Mouse (Mus musculus) midbrain, embryonic 14.5 days (tissue): ENCODE data around the gene Akap2. TPM values are rescaled to one million over a fixed set of nuclear protein-coding genes. Genes with fewer than 3 reads are reported as not detected.

Experiments used
- ATAC-seq: fragments of 200-750 bp; cut with Nextera tagmentation; 2 replicates; pipeline ENCODE4 v1.8.0; 2017; ENCODE audit warnings: moderate number of reproducible peaks, moderate library complexity; ENCODE audit not compliant: low FRiP score, low TSS enrichment
- DNase-seq: peaks from one replicate; pipeline ENCODE4 v3.0.0-alpha.2; 2015
- H3K27ac ChIP-seq: fragments of 300-500 bp; sonication (generic); replicated peaks from 2 replicates; pipeline ENCODE4 v1.5.1; 2014; ENCODE audit warnings: mild to moderate bottlenecking, low read depth, low read length, moderate library complexity
- H3K27me3 ChIP-seq: fragments of 300-500 bp; sonication (generic); 2 replicates; pipeline ENCODE4 v1.6.1; 2014; ENCODE audit warnings: low read length, control low read depth, mixed read lengths; ENCODE audit not compliant: control insufficient read depth, insufficient read depth
- H3K36me3 ChIP-seq: fragments of 300-500 bp; sonication (generic); 2 replicates; pipeline ENCODE4 v1.6.1; 2014; ENCODE audit warnings: low read length, control low read depth; ENCODE audit not compliant: control insufficient read depth, insufficient read depth
- H3K4me1 ChIP-seq: fragments of 300-500 bp; sonication (generic); 2 replicates; pipeline ENCODE4 v1.6.1; 2014; ENCODE audit warnings: mild to moderate bottlenecking, antibody characterized with exemption, low read length, control low read depth; ENCODE audit not compliant: control insufficient read depth, insufficient read depth
- H3K4me2 ChIP-seq: fragments of 300-500 bp; sonication (generic); 2 replicates; pipeline ENCODE4 v1.6.1; 2014; ENCODE audit warnings: mild to moderate bottlenecking, low read length, moderate library complexity
- H3K4me3 ChIP-seq: fragments of 300-500 bp; sonication (generic); replicated peaks from 2 replicates; pipeline ENCODE4 v1.5.1; 2014; ENCODE audit warnings: low read depth, low read length
- H3K9ac ChIP-seq: fragments of 300-500 bp; sonication (generic); replicated peaks from 2 replicates; pipeline ENCODE4 v1.6.1; 2014; ENCODE audit warnings: mild to moderate bottlenecking, low read length, moderate library complexity
- H3K9me3 ChIP-seq: fragments of 300-500 bp; sonication (generic); 2 replicates; pipeline ENCODE4 v1.6.1; 2016; ENCODE audit warnings: low read length, control low read depth, mixed read lengths; ENCODE audit not compliant: control insufficient read depth
- WGBS: fragments of 180-500 bp; shearing (Covaris S2); extraction: QIAGEN DNeasy Blood & Tissue Kit; methylation state at CpG from one replicate; pipeline ENCODE4 v1.1.7; 2014; 5-methylcytosine and 5-hydroxymethylcytosine counted together
- polyA plus RNA-seq: library from polyadenylated mRNA; unstranded; fragments of >200 nt; fragmentation: Nextera tagmentation; extraction: Ambion mirVana; gene quantifications from 2 replicates; pipeline ENCODE4 v1.2.1, GENCODE M21; 2014

Gene Akap2
- polyA plus RNA-seq, 1 experiment from 2014 or later, result 10.6 TPM

DNA sequence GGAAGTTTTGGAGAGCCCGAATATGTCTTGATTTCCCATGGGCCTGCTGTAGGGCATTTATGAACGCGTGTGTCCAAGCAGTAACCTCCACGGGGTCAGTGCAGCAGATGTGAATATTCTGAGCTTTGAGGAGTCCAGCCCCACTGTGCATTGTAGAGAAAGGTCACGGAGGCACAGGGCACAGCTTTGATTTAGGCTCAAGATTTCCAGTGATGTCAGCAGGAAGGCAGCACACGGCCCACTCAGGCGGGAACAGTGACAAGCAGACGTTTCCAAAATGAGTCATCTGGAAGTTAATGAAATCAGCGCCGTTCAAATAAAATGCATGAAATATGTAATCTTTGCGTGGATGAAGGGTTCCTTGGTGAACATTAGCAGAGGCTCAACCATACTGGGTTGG, 40.5 kb downstream of the Akap2 start:
- DNase-seq, result no peak
- ATAC-seq, result no peak
- H3K27me3 ChIP-seq, result no peaks in the 10 kb centered on the region
- no peaks in the 10 kb centered on the region for H3K4me1 ChIP-seq
- H3K4me2 ChIP-seq, result no peak overlapping the region
- H3K36me3 ChIP-seq, result no peaks in the 10 kb centered on the region
- no peak overlapping the region for H3K9ac ChIP-seq
- WGBS, result 49% methylated on average over 11 of the region's 11 CpGs
- H3K27ac ChIP-seq, result no peak overlapping the region
- H3K4me3 ChIP-seq, result no peak overlapping the region
- H3K9me3 ChIP-seq, result no peaks in the 10 kb centered on the region

DNA sequence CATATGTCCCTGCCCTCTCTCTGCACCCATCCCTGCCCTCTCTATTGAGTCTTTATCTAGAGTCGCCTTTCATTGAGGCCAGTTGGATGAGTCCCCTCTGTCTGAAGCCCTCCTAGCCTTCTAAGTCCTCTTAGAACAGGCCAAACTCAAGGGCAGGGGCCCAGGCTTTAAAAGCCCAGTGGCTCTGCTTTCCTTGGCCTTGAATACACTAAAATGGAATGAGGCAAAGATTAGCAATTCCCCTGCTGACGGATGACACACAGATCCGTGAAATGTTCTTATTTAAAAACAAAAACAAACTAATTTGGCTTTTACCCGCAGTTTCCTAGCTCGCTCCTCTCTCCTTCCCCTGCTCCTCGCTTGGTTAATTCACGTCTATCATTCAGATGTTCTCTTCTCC, 45.0 kb downstream of the Akap2 start:
- H3K4me1 ChIP-seq, result 0 out of 2 replicates have a peak, but pooled peaks cover 4% of the 10 kb centered on the region
- H3K36me3 ChIP-seq, result no peaks in the 10 kb centered on the region
- H3K9me3 ChIP-seq, result no peaks in the 10 kb centered on the region
- H3K4me3 ChIP-seq, result no peak overlapping the region
- H3K9ac ChIP-seq, result no peak overlapping the region
- ATAC-seq (no peak), DNase-seq (no peak)
- 39% methylated on average over 7 of the region's 7 CpGs for WGBS
- H3K27me3 ChIP-seq, result no peaks in the 10 kb centered on the region
- no peak overlapping the region for H3K27ac ChIP-seq
- H3K4me2 ChIP-seq, result no peak overlapping the region

DNA sequence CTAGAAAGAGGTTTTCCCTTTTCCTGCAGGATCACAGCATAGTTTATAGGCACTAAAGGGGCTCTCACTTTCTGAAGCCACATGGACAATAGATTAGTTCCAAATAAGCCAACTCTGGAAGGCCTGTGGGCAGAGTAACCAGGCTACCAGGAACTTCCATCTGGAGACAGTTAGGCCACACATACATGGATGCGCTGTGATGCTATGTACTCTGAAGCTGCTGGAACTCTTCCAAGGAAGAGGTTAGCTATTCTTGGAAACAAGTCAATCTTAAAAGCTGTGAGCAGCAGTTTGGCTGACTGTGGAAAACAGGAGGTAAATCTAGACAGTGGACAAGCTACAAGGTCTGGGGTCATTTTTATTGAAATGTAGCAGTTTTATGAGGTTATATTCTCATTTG, 46.9 kb downstream of the Akap2 start:
- Histone ChIP-seq H3K27ac (no peak overlapping the region), H3K36me3 (no peaks in the 10 kb centered on the region), H3K4me3 (no peak overlapping the region), H3K9me3 (no peaks in the 10 kb centered on the region), H3K9ac (no peak overlapping the region), H3K27me3 (no peaks in the 10 kb centered on the region), H3K4me2 (no peak overlapping the region), H3K4me1 (0 out of 2 replicates have a peak, but pooled peaks cover 4% of the 10 kb centered on the region)
- DNase-seq, result peak; percentile 55
- 83% methylated on average over 1 of the region's 1 CpGs for WGBS
- ATAC-seq, result no peak

DNA sequence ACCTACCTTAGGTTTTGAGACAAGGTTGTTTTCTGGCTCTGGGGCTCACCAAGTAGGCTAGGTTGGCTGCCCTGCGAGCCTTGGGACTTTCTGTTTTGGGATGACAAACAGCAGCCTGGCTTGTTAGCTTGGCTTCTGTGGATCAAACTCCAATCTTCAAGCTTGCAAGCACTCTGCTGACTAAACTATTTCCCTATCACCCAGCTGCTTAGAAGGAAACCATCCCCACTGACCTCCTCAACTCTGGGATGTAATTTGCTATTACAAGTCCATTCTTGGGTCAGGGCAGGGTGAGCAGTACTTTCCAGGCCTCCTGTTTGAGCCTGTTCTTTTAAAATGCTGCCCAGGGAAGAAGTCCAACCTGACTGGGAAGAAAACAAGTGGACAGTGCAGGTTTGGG, 47.5 kb downstream of the Akap2 start:
- Histone ChIP-seq H3K4me1 (0 out of 2 replicates have a peak, but pooled peaks cover 4% of the 10 kb centered on the region), H3K27me3 (no peaks in the 10 kb centered on the region), H3K4me3 (no peak overlapping the region), H3K27ac (no peak overlapping the region), H3K4me2 (no peak overlapping the region), H3K9me3 (no peaks in the 10 kb centered on the region), H3K9ac (no peak overlapping the region), H3K36me3 (no peaks in the 10 kb centered on the region)
- DNase-seq (no peak), ATAC-seq (no peak)
- 100% methylated on average over 1 of the region's 1 CpGs for WGBS

DNA sequence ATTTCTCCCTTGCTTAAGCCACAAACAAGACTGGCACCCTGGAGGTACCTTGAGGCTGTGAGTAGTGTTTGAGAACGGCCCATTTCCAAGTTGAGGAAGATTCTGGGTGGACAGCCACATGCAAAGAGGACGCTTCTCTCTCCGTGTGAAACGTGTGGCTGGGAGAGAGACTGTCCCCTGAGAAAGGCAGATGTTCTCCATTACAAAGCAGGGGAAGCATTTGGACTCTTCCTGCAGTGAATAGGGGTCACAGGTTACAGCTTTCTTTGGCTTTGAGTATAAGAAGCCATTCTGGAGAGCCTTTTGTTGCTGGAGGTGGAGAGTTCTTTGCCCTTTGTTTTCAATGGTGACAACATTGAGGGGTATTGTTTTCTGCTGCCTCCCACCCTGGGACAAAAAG, 48.3 kb downstream of the Akap2 start:
- WGBS, result 7% methylated on average over 4 of the region's 4 CpGs
- ATAC-seq, result no peak
- Histone ChIP-seq H3K4me3 (no peak overlapping the region), H3K4me2 (no peak overlapping the region), H3K4me1 (0 out of 2 replicates have a peak, but pooled peaks cover 4% of the 10 kb centered on the region), H3K9me3 (no peaks in the 10 kb centered on the region), H3K27ac (no peak overlapping the region), H3K9ac (no peak overlapping the region), H3K27me3 (no peaks in the 10 kb centered on the region), H3K36me3 (no peaks in the 10 kb centered on the region)
- no peak for DNase-seq

DNA sequence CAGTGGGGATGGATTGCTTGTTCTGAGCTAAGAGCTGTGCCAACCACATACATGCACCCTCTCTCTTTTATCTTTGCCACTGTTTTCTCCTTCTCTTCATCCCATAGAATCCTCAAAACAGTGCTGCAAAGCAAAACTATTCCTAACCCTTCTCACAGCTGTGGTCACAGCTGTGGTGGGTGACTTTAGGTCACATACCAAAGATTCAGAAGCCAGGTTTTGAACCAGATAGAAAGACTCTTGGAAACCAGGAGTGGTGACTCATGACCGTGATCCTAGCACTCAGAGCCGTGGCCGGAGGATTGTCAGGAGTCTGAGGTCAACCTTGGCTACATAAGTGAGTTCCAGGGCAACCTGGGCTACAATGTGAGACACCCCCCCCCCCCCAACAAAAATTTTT, 51.5 kb downstream of the Akap2 start:
- 89% methylated on average over 3 of the region's 3 CpGs for WGBS
- ATAC-seq (no peak), DNase-seq (no peak)

DNA sequence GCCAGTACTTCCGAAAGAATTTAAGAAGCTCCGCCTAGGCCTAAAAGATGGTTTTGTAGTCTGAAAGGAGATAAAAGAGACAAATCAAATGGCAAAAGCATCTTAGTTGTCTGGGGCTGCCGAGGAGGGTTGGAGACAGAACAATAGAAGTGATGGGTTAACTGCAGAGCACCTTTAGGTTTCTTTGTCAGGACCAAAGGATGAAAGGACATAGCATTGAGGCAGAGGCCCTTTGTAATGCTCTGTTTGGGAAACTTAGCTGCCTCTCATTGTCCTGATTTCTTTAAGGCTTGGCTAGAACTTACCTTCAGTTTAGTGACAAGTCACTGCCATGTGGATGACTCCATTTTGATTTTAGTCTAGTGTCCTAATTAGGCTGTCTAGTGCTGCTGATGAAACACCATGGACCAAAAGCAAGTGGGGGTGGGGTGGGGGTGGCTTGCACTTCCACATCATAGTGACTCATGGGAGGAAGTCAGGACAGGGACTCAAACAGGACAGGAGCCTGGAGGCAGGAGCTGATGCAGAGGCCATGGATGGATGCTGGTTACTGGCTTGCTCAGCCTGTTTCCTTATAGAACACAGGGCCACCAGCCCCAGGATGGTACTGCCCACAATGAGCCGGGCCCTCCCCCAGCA, 52.8 kb downstream of the Akap2 start:
- H3K9ac ChIP-seq, result no peak overlapping the region
- WGBS, result 48% methylated on average over 4 of the region's 4 CpGs
- H3K27ac ChIP-seq, result no peak overlapping the region
- no peaks in the 10 kb centered on the region for H3K27me3 ChIP-seq
- DNase-seq (no peak), ATAC-seq (no peak)
- no peaks in the 10 kb centered on the region for H3K9me3 ChIP-seq
- H3K4me1 ChIP-seq, result 0 out of 2 replicates have a peak, but pooled peaks cover 4% of the 10 kb centered on the region
- H3K4me3 ChIP-seq, result no peak overlapping the region
- no peak overlapping the region for H3K4me2 ChIP-seq
- no peaks in the 10 kb centered on the region for H3K36me3 ChIP-seq

More for the DNA sequence above, 51.5 kb downstream of the Akap2 start:
- Histone ChIP-seq H3K4me2 (no peak overlapping the region), H3K4me3 (no peak overlapping the region), H3K9ac (no peak overlapping the region), H3K9me3 (no peaks in the 10 kb centered on the region), H3K27ac (no peak overlapping the region), H3K4me1 (0 out of 2 replicates have a peak, but pooled peaks cover 4% of the 10 kb centered on the region), H3K27me3 (no peaks in the 10 kb centered on the region), H3K36me3 (no peaks in the 10 kb centered on the region)

DNA sequence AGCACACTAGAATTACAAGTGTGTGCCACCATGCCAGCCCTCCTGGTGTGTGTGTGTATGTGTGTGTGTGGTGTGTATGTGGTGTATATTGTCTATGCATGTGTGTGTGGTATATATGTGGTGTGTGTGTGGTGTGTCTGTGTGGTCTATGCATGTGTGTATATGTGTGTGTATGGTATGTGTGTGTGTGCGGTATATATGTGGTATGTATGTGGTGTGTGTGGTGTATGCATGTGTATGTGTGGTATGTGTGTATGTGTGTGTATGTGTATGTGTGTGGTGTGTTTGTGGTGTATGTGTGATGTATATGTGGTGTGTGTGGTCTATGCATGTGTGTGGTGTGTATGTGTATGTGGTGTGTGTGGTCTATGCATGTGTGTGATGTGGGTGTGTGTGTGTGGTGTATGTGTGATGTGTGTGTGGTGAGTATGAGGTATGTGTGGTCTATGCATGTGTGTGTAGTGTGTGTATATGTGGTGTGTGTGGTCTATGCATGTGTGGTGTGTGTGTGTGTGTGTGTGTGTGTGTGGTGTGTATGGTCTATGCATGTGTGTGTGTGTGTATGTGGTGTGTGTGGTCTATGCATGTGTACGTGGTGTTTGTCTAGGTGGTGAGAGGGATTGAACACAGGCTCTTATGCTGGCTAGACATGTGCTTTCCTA, 54.2 kb downstream of the Akap2 start:
- 93% methylated on average over 2 of the region's 2 CpGs for WGBS
- ATAC-seq, result no peak

More for the DNA sequence above, 54.2 kb downstream of the Akap2 start:
- no peak overlapping the region for H3K9ac ChIP-seq
- no peaks in the 10 kb centered on the region for H3K27me3 ChIP-seq
- H3K4me1 ChIP-seq, result no peaks in the 10 kb centered on the region
- no peaks in the 10 kb centered on the region for H3K9me3 ChIP-seq
- no peaks in the 10 kb centered on the region for H3K36me3 ChIP-seq
- H3K4me2 ChIP-seq, result no peak overlapping the region
- DNase-seq, result no peak
- H3K27ac ChIP-seq, result no peak overlapping the region
- no peak overlapping the region for H3K4me3 ChIP-seq
